Mouse (Mus musculus) heart, adult 18-20 months (tissue): ENCODE results near the gene Lrrc58. TPM values are rescaled to one million over a fixed set of nuclear protein-coding genes. Genes with fewer than 3 reads are reported as not detected.

Source experiments
- DNase-seq, 2 experiments: peaks; one replicate each; pipeline ENCODE4 v3.0.0; 2021 to 2022; ENCODE audit warnings: mixed read lengths in 1 of 2
- long read RNA-seq, 2 experiments: library from polyadenylated mRNA; stranded (forward); transcript quantifications; one replicate each; pipeline ENCODE4 v2.0.0; 2021
- total RNA-seq, 2 experiments: library from RNA; stranded (reverse); gene quantifications; 2 replicates each; pipeline ENCODE4 v1.2.3; 2021

Gene Lrrc58
- total RNA-seq: 10 to 100 TPM; 68.2 to 77.2 TPM
- long read RNA-seq, experiment 1, full-length matches to known transcripts: 4 of 10 reads
- long read RNA-seq, experiment 1, partial matches to known transcripts: 0 of 10 reads
- long read RNA-seq, experiment 1, other reads (novel, unspliced or antisense): 6 of 10 reads
- long read RNA-seq, experiment 2, full-length matches to known transcripts: 1 of 3 reads
- long read RNA-seq, experiment 2, partial matches to known transcripts: 0 of 3 reads
- long read RNA-seq, experiment 2, other reads (novel, unspliced or antisense): 2 of 3 reads

DNA sequence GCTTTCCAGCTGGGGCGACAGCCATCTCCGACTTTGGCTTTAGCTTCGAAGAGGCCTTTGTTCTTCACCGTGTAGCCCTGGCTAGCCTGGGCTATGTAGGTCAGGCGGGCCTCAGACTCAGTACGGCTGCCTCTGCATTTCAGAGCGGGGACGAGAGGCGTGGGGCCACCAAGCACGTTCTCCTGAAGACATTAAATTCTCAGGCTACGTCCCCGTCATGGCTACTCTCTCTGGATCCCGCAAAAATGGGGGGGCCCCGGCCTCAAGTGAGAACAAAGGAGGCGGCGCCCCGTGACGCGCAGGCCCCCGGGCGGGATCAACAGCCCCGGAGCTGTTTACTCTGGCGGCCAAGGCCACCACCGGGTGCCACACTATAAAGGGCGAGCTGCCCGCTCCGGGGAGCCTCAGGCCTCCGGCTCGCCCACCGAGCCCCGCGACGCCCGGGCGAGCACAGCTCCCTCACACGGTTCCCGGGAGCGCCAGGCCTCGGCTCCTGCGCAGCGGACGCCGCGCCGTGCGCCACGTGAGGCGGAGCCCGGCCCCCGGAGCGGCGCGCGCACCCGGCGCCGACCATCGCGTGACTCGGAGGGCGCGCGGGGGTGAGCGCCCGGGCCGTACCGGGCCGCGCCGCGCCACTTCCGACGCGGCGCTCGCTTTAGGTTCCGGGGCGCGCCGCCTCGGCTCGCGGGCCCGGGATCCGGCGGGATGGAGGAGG lies at the start of gene Lrrc58:
Lrrc58 (plus strand) TSS at position 599 of the 715 bp plus-strand sequence.
- peak; percentile 89 to 91 for DNase-seq

DNA sequence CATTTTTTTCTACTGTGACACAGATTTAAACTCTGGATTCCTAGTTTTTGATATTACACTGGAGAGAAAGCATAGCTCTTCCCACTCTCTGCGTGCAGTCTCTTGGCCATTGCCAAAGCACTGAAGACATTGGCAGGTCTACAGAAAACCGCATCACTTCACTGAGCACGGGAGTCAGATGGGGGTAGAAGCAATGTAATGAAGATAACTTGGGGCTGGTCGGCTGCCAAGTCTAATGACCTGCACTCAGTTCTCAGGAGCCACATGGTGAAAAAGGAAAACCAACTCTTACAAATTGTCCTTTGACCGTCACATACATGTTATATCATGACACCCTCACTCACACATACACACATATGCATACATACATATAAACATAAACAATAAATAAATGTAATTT lies 44.2 kb upstream of the Lrrc58 start:
- DNase-seq: no peak

DNA sequence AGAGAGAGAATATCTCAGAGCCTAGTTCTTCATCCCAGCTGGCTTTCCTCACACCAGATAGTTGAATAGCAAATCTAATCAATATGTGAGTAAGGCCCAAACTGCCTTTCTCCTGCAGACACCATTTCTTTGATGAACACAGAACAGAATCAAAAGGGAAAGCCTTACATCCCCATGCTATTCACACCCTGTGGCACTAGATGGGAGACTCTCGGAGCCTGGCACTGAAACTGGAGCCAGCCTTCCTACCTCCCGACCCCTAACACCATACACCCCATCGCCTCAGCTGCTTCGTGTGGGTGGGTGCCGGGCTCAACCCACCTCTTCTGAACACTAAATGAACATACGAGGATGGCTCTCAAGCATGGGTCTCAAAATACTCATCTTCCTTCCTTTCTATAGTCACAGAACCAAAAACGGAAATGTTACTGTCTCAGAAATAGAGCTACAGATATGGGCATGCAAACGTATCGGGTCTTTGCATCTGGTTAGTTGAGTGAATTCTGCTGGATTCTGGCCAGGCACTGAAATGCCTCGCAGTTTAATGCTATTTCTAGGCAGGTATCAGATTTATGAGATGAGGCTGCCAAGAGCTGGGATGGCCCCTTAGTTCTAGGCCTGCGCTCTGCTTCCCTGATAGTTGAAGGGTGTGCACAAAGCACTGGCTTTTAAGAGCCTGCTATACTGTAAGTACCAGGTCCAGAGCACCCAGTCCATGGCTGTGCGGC lies 43.2 kb upstream of the Lrrc58 start:
- DNase-seq: no peak

DNA sequence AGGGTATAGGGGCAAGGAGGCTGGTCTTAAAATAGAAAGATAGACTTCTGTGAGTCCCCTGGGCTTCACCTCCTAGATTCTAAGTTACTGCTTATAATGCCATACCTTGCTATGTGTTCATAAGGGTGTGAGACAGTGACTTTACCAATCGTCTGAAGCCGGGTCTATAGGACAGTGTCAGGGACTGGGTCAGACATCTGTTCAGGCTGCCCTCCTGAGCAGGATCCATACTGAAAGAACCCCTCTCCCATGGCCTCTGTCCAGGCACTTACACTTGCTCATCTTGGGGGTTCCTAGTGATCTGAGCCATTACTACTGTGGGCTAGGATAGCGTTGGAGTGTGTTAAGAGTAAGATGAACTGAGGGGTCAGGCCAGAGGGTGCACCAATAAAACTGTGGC lies 41.9 kb upstream of the Lrrc58 start:
- no peak for DNase-seq

DNA sequence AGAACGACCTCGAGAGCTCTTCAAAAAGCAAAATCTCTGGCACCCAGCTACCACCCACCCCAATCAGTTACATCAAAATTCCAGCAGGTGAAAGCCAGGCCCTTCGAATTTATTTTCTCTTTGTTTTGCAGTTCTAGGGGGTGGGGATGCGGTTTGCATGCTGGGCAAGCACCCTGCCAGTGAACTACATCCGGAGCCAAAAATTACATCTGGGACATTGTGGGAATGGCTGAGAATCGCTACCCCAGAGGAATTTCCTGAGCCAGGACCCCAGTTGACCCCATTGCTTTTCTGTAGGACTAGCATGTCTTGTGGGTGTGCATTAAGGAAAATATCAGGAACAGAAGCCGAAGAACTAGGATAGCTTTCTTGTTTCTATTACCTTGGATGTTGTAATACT lies 37.1 kb upstream of the Lrrc58 start:
- peak; percentile 30 to 48 for DNase-seq

DNA sequence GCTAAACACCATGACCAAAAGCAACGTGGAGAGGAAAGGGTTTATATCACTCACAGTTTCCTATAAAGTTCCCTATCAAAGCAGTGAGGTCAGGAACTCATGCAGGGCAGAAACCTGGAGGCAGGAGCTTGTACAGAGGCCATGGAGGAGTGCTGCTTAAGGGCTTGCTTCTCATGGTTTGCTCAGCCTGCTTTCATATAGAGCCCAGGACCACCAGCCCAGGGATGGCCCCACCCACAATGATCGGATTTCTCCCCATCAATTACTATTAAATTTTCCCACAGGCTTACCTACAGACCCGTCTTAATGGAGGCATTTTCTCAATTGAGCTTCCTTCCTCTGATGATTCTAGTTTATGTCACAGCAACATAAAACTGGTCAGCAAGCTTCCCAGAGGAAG lies 30.6 kb upstream of the Lrrc58 start:
- DNase-seq: no peak

DNA sequence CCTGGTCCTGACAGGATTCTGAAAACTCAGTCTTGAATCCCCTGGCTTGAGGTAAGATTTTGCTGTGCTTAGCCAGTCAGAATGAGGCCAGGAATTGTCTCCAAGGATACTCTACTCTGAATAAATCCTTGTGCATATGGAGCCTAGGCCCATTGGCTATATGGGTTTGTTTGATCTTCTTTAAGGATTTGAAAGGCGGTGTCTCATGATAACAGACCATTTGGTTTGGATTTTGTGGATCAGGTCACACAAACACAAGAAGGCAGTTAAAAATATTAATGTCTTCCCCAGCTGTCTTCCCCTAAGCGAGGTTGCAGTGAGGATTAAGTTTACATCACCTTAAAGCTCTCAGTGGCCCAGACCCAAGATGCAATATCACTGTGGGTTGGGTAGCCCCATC lies 25.8 kb upstream of the Lrrc58 start:
- no peak for DNase-seq

DNA sequence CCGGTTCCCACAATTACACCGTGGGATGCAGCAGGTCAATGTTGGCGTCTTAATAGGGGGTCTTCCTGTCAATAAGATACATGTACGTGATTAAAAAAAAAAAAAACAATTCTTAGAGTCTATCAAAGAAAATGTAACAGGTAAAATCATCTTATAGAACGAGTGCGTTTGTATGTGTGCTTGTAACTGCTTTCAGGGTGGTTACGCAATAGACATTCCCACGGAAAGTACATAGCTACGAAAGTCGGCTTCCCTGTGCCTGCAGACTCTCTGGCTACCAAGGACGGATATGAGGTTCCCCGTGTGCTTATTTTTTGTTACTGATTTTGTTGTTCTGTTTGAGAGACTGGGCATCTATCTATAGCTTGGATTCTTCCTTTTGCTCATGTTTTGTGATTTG lies 24.4 kb upstream of the Lrrc58 start:
- no peak for DNase-seq

DNA sequence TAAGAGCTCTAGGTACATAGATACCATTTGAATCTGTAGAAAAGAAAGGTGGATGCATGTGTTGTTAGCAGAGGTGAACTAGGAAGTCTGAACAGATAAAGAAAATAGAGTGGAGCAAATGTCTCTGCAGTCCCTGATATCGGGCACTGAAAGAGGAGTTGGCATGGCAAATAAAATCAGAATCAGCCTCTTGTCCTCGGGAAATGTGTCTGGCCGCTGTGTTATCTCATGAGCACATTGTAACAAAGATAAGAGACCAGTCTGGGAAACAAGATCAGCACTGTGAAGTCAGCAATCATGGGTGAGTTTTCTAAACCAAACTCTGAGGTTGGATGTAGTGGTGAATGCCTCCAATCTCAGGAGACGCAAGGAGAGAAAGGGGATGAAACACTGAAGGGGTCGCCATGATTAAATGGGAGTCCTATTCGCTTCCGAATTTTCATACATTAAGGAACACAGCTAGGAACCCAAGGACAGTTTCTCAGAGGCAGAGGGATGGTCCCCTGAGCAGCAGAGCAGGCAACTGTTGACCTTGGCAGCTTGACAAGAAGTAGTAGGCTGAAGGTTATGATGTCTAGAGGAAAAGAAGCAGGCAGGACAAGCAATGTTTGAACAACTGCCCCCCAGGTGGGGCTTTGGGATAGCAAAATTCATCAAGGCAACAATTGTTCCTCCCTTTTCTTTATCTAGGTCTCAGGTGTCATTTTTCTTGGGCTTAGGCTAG lies 22.8 kb upstream of the Lrrc58 start:
- peak; percentile 49 to 51 for DNase-seq

DNA sequence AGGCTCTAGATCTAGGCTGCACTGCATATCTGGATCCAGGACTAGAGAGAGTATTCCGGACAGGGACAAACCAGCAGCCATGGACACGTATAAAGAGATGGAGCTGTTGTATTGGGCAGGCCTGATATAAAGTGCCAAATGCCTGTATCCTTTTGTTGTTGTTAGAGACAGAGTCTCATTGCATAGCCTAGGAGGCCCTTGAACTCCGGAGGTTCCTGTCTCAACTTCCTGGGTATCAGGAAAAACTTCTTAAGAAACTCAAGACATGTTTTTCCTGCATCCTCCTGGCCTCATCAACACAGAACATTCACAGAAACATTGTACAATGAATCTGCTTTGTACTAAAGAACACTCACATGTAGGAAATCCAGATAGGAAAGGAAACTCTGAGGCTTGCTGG lies 21.1 kb upstream of the Lrrc58 start:
- DNase-seq: no peak

DNA sequence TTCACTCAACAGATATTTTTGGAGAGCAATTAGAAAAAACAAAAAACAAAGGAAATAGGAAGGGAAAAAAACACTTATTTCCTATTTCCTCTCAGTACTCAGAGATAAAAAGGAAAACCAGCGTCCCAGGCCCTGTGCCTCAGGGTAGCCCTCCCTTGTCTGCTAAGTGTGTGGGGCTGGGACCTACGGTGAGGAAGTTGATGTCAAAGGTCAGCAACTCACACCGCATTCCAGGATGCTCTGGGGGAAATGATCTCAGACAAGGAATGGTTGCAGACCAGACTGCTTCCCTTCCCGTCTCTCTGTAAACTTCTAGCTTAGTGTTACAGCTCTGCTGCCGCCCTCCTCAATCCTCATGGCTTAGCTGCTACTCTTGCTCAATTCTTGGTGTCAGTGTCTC lies 16.8 kb upstream of the Lrrc58 start:
- peak; percentile 66 to 86 for DNase-seq

DNA sequence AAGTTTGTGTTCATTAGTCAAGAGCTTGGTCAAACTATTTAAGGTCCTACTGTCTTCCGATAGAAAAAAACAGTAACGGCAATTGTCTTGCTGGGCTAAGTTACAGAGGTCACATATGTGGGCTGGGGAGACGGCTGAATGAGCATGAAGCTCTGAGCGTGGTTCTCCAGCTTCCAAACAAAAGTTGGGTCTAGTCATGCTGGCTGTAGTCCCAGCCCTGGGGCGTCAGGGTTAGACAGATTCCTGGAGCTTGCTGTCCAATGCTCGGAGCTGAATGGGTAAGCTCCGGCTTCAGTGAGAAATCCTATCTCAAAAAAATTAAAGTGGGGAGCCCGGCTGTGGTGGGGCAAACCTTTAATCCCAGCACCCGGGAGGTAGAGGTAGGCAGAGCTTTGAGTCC lies 14.9 kb upstream of the Lrrc58 start:
- DNase-seq: no peak

DNA sequence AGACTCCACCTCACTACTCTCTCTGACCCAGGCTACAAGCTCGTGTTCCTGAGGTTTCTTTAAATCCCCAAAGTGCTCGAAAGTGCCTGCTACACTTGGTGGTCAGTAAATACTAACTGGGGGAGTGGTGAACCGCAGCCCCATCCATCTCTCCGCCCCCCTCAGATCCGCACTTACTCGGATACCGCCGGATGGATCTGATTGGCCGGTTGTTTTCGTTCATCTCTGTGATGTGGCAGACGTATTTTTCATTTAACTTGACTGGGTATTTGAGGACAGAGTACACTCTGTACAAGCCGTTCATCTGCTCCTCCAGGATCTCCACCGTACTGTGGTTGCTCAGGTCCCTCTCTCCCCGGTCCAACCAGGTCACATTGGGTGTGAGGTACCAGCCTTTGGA lies 14.1 kb upstream of the Lrrc58 start:
- no peak for DNase-seq

DNA sequence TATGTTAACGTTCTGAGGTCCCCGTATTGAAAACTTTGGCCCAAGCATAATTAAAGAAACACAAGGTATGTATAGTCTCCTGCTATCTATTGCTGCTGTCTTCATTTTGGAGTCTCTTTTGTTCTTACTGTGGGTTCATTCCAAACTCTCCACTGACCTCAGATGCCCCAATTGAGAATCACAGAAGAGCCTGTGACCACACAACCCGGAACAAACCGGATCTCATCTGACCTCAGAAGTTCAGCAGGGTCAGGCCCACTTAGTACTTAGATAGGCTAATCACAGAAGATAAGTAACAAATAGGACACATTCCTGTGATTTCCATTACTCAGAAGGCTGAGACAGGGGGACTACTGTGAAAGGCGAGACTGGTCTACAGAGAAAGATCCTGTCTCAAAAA lies 13.6 kb upstream of the Lrrc58 start:
- DNase-seq: no peak

DNA sequence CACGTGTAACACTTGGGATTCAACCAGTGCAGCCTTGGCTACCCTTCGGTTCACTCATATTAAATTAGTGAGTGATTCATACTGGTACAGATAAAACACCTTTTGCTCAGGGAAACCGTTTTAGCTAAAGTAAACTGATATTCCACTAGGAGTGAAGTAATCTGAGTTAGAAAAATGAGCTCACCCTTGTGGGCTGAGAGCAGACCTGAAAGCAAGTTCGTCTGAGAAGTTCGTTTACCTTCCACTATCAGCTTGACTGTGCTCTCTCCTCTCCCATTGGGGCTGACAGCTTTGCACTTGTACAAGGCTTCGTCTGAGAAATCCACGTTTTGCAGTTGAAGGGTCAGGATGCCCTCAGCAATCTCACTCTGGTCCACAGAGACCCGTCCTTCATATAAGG lies 12.6 kb upstream of the Lrrc58 start:
- no peak for DNase-seq

DNA sequence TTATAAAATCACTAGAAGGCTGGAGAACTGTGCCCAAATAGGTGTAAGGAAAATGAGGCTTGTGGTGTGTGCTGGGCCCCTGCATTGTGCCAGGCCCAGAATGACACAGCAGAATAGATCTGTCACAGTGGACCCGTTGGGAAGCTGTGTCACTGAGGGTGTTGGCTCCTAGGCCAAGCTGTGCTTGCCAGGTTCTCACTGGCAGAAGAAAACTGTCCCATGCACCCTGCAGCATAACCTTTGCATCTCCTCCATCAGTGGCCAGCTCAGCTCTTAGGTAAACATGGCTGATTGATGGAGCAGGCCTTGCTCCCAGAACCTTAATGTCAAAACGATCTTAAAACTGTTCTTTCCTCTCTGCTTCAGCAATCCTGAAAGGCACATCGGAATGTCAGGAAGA lies 11.9 kb upstream of the Lrrc58 start:
- DNase-seq: no peak

DNA sequence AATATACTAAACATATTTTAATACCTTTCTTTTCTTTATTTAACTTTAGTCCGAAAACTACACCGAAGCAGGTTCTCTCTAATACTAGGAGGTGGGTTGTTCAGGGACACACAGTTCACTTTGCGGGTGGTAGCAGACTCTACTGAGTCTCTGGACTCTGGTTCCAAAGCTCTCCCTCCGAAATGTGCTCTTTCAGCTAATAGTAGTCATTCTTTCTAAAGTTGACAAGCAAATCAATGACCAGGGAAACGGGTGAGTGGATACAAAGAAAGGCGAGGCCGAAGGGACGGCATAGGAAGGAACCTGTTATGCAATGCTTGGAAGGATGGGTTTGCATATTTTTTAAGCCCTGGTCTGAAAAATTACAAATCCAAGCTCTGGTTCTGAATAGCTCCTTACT lies 10.7 kb upstream of the Lrrc58 start:
- no peak for DNase-seq

DNA sequence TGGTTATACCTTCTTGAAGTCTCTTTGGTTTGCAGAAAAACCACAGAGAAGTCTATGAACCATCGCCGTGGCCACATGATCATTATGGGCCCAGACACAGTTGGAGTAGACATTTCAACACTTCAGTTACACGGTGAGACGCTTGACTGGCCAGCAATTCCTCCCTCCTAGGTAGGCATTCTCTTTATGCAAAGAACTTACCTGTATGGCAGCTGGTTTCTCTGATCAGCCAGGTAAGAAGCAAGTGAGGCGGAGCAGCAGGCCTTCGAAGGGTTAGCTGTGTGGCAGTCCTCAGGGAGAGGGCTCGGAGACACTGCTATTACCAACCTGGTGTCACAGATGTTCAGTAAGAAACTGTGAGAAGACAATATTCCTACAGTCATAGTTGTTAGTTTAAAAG lies 8.0 kb upstream of the Lrrc58 start:
- DNase-seq: no peak

DNA sequence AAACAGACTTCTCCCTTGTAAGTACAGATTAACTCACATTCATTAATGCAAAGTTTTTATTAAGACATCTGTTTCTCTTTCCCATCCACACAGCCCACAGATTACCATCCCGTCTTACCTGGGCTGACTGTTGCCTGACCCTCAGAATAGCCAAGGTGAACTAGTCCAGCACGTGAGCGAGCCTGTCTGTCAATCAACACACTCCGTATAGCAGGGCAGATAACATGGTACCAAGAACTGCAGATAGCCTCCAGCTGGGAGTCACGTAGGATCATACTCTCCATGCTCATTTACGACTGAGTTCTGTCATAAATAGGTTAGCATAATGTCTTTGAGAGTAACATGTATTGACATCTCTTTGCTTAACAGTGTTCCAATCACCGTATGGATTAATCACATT lies 7.2 kb upstream of the Lrrc58 start, which contains the start of gene Gm36028:
Gm36028 (minus strand) TSS at position 118 of the 400 bp plus-strand sequence.
- no peak for DNase-seq

DNA sequence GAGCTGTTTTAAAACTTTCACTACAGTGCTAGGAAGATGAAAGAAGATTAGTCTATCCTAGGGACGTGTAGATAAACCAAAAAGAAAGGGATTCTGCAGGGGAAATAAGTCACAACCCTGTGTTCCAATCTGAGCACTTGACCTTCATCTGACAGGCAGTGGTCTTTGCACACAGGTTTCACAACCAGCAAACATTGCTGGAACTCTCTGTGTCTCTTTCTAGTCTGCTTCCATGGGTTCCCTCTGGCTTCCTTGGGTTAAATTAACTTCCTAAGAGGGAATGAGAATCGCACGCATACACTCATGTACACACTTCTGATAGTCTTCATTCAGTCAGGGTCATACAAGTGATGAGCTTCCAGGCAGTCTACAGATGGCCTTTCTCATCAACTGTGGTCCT lies 4.3 kb upstream of the Lrrc58 start:
- no peak for DNase-seq

DNA sequence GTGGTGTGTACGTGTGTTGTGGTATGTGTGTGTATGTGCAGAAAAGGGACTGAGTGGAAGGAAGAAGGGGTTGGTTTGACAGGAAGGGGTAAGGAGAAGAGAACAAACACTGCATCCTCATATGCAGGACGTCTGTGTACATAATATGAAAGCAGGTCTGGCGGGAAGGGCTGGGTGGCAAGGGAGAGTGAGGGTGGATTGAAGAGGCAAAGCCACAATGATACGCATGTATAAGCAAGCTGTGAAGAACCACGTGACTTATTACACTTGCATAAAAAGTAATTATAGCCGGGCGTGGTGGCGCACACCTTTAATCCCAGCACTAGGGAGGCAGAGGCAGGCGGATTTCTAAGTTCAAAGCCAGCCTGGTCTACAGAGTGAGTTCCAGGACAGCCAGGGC lies 2.3 kb upstream of the Lrrc58 start:
- DNase-seq: no peak
